Mouse (Mus musculus): ENCODE results near the gene Hspb6. TPM values are rescaled to one million over a fixed set of nuclear protein-coding genes. Genes with fewer than 3 reads are reported as not detected.

Hspb6 gene
- total and polyA plus RNA-seq, 3 experiments, result 718 to 1,866 (median 804) TPM

- H3K27me3 ChIP-seq (ENCODE audit: control insufficient read depth, insufficient read depth, low read length), result no peaks in the 10 kb centered on the region
- no peaks in the 10 kb centered on the region for H3K36me3 ChIP-seq (ENCODE audit: control insufficient read depth, insufficient read depth, low read length)
- H3K9ac ChIP-seq (ENCODE audit: low read depth, low read length), result peak overlapping the region; percentile 78
- intact Hi-C loops (cut with DNase I), result no loop called here
- H3K27ac ChIP-seq, result peak overlapping the region; percentile 99
- TF ChIP-seq CTCF (IDR thresholded peaks at IDR 0.05) (no peak), EP300 (IDR thresholded peaks at IDR 0.05; ENCODE audit: insufficient read depth, low read depth, low read length) (no peak), POLR2A (IDR thresholded peaks at IDR 0.05; ENCODE audit: insufficient read depth, low read depth, low read length) (no peak)
- H3K4me1 ChIP-seq (ENCODE audit: control insufficient read depth, insufficient read depth, low read length), result peaks cover 2% of the 10 kb centered on the region
- peak in 1 of 2 experiments; percentile 38 for DNase-seq
- 61% methylated on average over 22 of the region's 22 CpGs for WGBS
- no peaks in the 10 kb centered on the region for H3K79me2 ChIP-seq (replicated peaks; ENCODE audit: control insufficient read depth, insufficient read depth, low read length)
- H3K4me3 ChIP-seq, result peak overlapping the region; percentile 60
Observed at GRCm38 (mm10) chr7:30553810-30554584, 2.0 kb downstream of the Hspb6 start.

- Histone ChIP-seq H3K36me3 (ENCODE audit: control insufficient read depth, insufficient read depth, low read length) (no peaks in the 10 kb centered on the region), H3K79me2 (replicated peaks; ENCODE audit: control insufficient read depth, insufficient read depth, low read length) (no peaks in the 10 kb centered on the region), H3K27me3 (ENCODE audit: control insufficient read depth, insufficient read depth, low read length) (no peaks in the 10 kb centered on the region), H3K4me1 (ENCODE audit: control insufficient read depth, insufficient read depth, low read length) (peaks cover 3% of the 10 kb centered on the region), H3K27ac (no peak overlapping the region), H3K4me3 (no peak overlapping the region), H3K9ac (ENCODE audit: low read depth, low read length) (no peak overlapping the region)
- WGBS, result 92% methylated on average over 18 of the region's 18 CpGs
- TF ChIP-seq CTCF (IDR thresholded peaks at IDR 0.05) (peak; percentile 44), POLR2A (IDR thresholded peaks at IDR 0.05; ENCODE audit: insufficient read depth, low read depth, low read length) (no peak)
- intact Hi-C loops (cut with DNase I), result no loop called here
- no peak for DNase-seq
Observed at GRCm38 (mm10) chr7:30556894-30557536, 5.0 kb downstream of the Hspb6 start.

- no peak for TF ChIP-seq POLR2A (IDR thresholded peaks at IDR 0.05; ENCODE audit: insufficient read depth, low read depth, low read length)
- DNase-seq, result no peak
Observed at GRCm38 (mm10) chr7:30557901-30558514, 6.0 kb downstream of the Hspb6 start.

GRCm38 (mm10) chr7:30558656-30559442 lies 6.9 kb downstream of the Hspb6 start:
- intact Hi-C loops (cut with DNase I), result no loop called here
- H3K4me3 ChIP-seq, result peak overlapping the region; percentile 64
- no peaks in the 10 kb centered on the region for H3K36me3 ChIP-seq (ENCODE audit: control insufficient read depth, insufficient read depth, low read length)
- peaks cover 4% of the 10 kb centered on the region for H3K4me1 ChIP-seq (ENCODE audit: control insufficient read depth, insufficient read depth, low read length)
- peak overlapping the region; percentile 68 for H3K27ac ChIP-seq
- H3K79me2 ChIP-seq (replicated peaks; ENCODE audit: control insufficient read depth, insufficient read depth, low read length), result no peaks in the 10 kb centered on the region
- WGBS, result 7% methylated on average over 12 of the region's 12 CpGs
- H3K27me3 ChIP-seq (ENCODE audit: control insufficient read depth, insufficient read depth, low read length), result no peaks in the 10 kb centered on the region
- no peak for DNase-seq
- peak overlapping the region; percentile 86 for H3K9ac ChIP-seq (ENCODE audit: low read depth, low read length)
- TF ChIP-seq POLR2A (IDR thresholded peaks at IDR 0.05; ENCODE audit: insufficient read depth, low read depth, low read length), result no peak
- TF ChIP-seq CTCF (IDR thresholded peaks at IDR 0.05), result no peak
- no peak for TF ChIP-seq EP300 (IDR thresholded peaks at IDR 0.05; ENCODE audit: insufficient read depth, low read depth, low read length)

More at GRCm38 (mm10) chr7:30557901-30558514, 6.0 kb downstream of the Hspb6 start:
- Histone ChIP-seq H3K36me3 (ENCODE audit: control insufficient read depth, insufficient read depth, low read length) (no peaks in the 10 kb centered on the region), H3K27ac (peak overlapping the region; percentile 68), H3K9ac (ENCODE audit: low read depth, low read length) (no peak overlapping the region), H3K4me3 (no peak overlapping the region), H3K4me1 (ENCODE audit: control insufficient read depth, insufficient read depth, low read length) (peaks cover 3% of the 10 kb centered on the region), H3K27me3 (ENCODE audit: control insufficient read depth, insufficient read depth, low read length) (no peaks in the 10 kb centered on the region), H3K79me2 (replicated peaks; ENCODE audit: control insufficient read depth, insufficient read depth, low read length) (no peaks in the 10 kb centered on the region)
- intact Hi-C loops (cut with DNase I), result no loop called here
- WGBS, result 67% methylated on average over 13 of the region's 13 CpGs

- 0 out of 2 replicates have a peak, but pooled peaks have one; percentile 41 for TF ChIP-seq EP300 (IDR thresholded peaks at IDR 0.05; ENCODE audit: insufficient read depth, low read depth, low read length)
- no peak for TF ChIP-seq CTCF (IDR thresholded peaks at IDR 0.05)
- peak; percentile 87 for TF ChIP-seq POLR2A (IDR thresholded peaks at IDR 0.05; ENCODE audit: insufficient read depth, low read depth, low read length)
- no peaks in the 10 kb centered on the region for H3K79me2 ChIP-seq (replicated peaks; ENCODE audit: control insufficient read depth, insufficient read depth, low read length)
- H3K4me1 ChIP-seq (ENCODE audit: control insufficient read depth, insufficient read depth, low read length), result peaks cover 5% of the 10 kb centered on the region
- WGBS, result 0% methylated on average over 20 of the region's 20 CpGs
- H3K27ac ChIP-seq, result peak within 1 kb of the TSS; percentile 68
- peak within 1 kb of the TSS; percentile 86 for H3K9ac ChIP-seq (ENCODE audit: low read depth, low read length)
- intact Hi-C loops (cut with DNase I), result no loop called here
- no peaks in the 10 kb centered on the region for H3K27me3 ChIP-seq (ENCODE audit: control insufficient read depth, insufficient read depth, low read length)
- no peaks in the 10 kb centered on the region for H3K36me3 ChIP-seq (ENCODE audit: control insufficient read depth, insufficient read depth, low read length)
- H3K4me3 ChIP-seq, result peak within 1 kb of the TSS; percentile 64
- peak; percentile 91 to 98 for DNase-seq
Observed at GRCm38 (mm10) chr7:30559443-30559954, 7.5 kb downstream of the Hspb6 start, which contains the start of gene Lin37. TSS of gene Lin37 (minus strand) at chr7:30559838.
